In the genomic region with DNA sequence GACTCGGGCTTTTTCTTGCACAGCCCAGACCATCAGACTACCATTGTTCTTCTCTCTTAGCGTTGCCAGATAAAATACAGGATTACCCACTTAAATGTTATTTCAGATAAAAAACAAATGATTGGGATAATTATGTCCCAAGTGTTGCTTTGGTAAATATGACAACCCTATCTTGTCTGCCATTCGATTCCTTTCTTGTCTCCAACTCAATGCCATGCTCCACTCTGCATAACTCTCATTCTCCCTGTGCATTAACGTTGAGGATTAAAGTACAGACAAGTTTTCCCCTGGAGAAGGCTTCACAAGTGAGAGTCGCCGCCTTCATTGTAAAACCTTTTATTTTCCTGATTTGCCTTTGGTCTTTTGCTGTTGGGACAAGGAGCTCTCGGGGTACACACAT, we compare ENCODE assay signal across 8 mouse cellular contexts. TPM values are rescaled to one million over a fixed set of nuclear protein-coding genes. Genes with fewer than 3 reads are reported as not detected.
DNase-seq lines count a peak whose midpoint lies in the region; ATAC-seq and TF ChIP-seq lines count a peak whose summit lies in the region.

No protein-coding gene starts in this region.

- TF ChIP-seq EP300 in liver, embryonic 14.5 days (IDR thresholded peaks at IDR 0.05; ENCODE audit: low read depth): no peak

- no peaks in the 10 kb centered on the region for H3K36me3 ChIP-seq in heart, embryonic 11.5 days (ENCODE audit: control insufficient read depth, insufficient read depth, low read length)
- no peaks in the 10 kb centered on the region for H3K36me3 ChIP-seq in E14TG2a.4 (ENCODE audit: insufficient read depth, low read length)
- no peaks in the 10 kb centered on the region for H3K36me3 ChIP-seq in forebrain, embryonic 13.5 days (ENCODE audit: poor library complexity, severe bottlenecking)
- H3K36me3 ChIP-seq in liver, embryonic 14.5 days (replicated peaks; ENCODE audit: control insufficient read depth, insufficient read depth, low read depth): no peaks in the 10 kb centered on the region

- no peak for TF ChIP-seq CTCF in E14TG2a.4 (conservative IDR thresholded peaks at IDR 0.05; ENCODE audit: low read length)
- no peak for TF ChIP-seq CTCF in liver, embryonic 14.5 days (IDR thresholded peaks at IDR 0.05; ENCODE audit: low read depth)

- DNase-seq in heart, postnatal 25 days (ENCODE audit: low spot score): no peak
- no peak for DNase-seq in liver, embryonic 14.5 days (ENCODE audit: low read depth in 3 of 3, low spot score in 3 of 3)
- no peak for DNase-seq in natural killer cell, adult 2 months (ENCODE audit: low spot score in 2 of 2)
- DNase-seq in thymus, postnatal 36 days: no peak
- DNase-seq in cerebellum, adult 9-11 months: no peak

- H3K4me3 ChIP-seq in heart, embryonic 11.5 days (ENCODE audit: low read depth, low read length): peak overlapping the region; percentile 64
- H3K4me3 ChIP-seq in E14TG2a.4 (replicated peaks; ENCODE audit: low read length): peak overlapping the region; percentile 84
- H3K4me3 ChIP-seq in forebrain, embryonic 13.5 days: peak overlapping the region; percentile 59
- peak overlapping the region; percentile 81 to 82 for H3K4me3 ChIP-seq in liver, embryonic 14.5 days (ENCODE audit: insufficient read depth in 1 of 2, low read depth in 2 of 2, low read length in 2 of 2)

- no peaks in the 10 kb centered on the region for H3K4me1 ChIP-seq in heart, embryonic 11.5 days (ENCODE audit: control insufficient read depth, insufficient read depth, low read length)
- H3K4me1 ChIP-seq in E14TG2a.4 (replicated peaks; ENCODE audit: low read depth, low read length): peaks cover 5% of the 10 kb centered on the region; the same call in 1 of the 2 replicates
- no peaks in the 10 kb centered on the region for H3K4me1 ChIP-seq in forebrain, embryonic 13.5 days
- H3K4me1 ChIP-seq in liver, embryonic 14.5 days (replicated peaks; ENCODE audit: control insufficient read depth in 2 of 2, insufficient read depth in 2 of 2, low read length in 1 of 2): peaks cover 0 to 3% of the 10 kb centered on the region in 2 experiments; a peak in 2 of 4 replicates

- H3K27ac ChIP-seq in heart, embryonic 11.5 days (ENCODE audit: low read depth, low read length): 0 out of 2 replicates have a peak overlapping the region, but pooled peaks have one; percentile 32
- peak overlapping the region; percentile 87 for H3K27ac ChIP-seq in forebrain, embryonic 13.5 days
- H3K27ac ChIP-seq in liver, embryonic 14.5 days: no peak overlapping the region

- peaks cover 7% of the 10 kb centered on the region for H3K27me3 ChIP-seq in heart, embryonic 11.5 days (ENCODE audit: control insufficient read depth, insufficient read depth, low read length)
- no peaks in the 10 kb centered on the region for H3K27me3 ChIP-seq in E14TG2a.4 (ENCODE audit: insufficient read depth, low read length)
- H3K27me3 ChIP-seq in forebrain, embryonic 13.5 days: peaks cover 12% of the 10 kb centered on the region; the same call in 1 of the 2 replicates
- no peaks in the 10 kb centered on the region for H3K27me3 ChIP-seq in liver, embryonic 14.5 days (ENCODE audit: control insufficient read depth, insufficient read depth, low read length)

- no peak for ATAC-seq in heart, embryonic 11.5 days (replicated peaks; ENCODE audit: insufficient number of reproducible peaks, low FRiP score, low TSS enrichment)
- ATAC-seq in forebrain, embryonic 13.5 days: peak; percentile 46; the same call in 1 of the 2 replicates
- ATAC-seq in liver, embryonic 14.5 days (ENCODE audit: insufficient read depth): no peak

- H3K9me3 ChIP-seq in heart, embryonic 11.5 days (replicated peaks; ENCODE audit: control insufficient read depth, low read length): no peaks in the 10 kb centered on the region
- H3K9me3 ChIP-seq in E14TG2a.4 (ENCODE audit: low read length): no peaks in the 10 kb centered on the region
- no peaks in the 10 kb centered on the region for H3K9me3 ChIP-seq in forebrain, embryonic 13.5 days (replicated peaks)
- no peaks in the 10 kb centered on the region for H3K9me3 ChIP-seq in liver, embryonic 14.5 days (ENCODE audit: control insufficient read depth, low read length)

- H3K4me2 ChIP-seq in heart, embryonic 11.5 days: peak overlapping the region; percentile 62
- peak overlapping the region; percentile 43 for H3K4me2 ChIP-seq in forebrain, embryonic 13.5 days
- H3K4me2 ChIP-seq in liver, embryonic 14.5 days (ENCODE audit: low read depth): peak overlapping the region; percentile 65

- 0 out of 2 replicates have a peak overlapping the region, but pooled peaks have one; percentile 49 for H3K9ac ChIP-seq in heart, embryonic 11.5 days (ENCODE audit: low read depth, low read length)
- no peak overlapping the region for H3K9ac ChIP-seq in forebrain, embryonic 13.5 days
- H3K9ac ChIP-seq in liver, embryonic 14.5 days (replicated peaks): peak overlapping the region; percentile 91

- 40% methylated on average over 7 of the region's 7 CpGs for WGBS in heart, embryonic 11.5 days (ENCODE audit: insufficient replicate concordance)
- 45% methylated on average over 7 of the region's 7 CpGs for WGBS in forebrain, embryonic 13.5 days
- 36% methylated on average over 7 of the region's 7 CpGs for WGBS in liver, embryonic 14.5 days (ENCODE audit: insufficient replicate concordance)

- intact Hi-C loops in heart, postnatal 25 days (cut with DNase I): loop anchor here (5.0 kb wide), 1 partner anchor 68 kb away; a partner anchor contains a TSS

RNA-seq across cellular contexts. Expression of a gene that starts 0.3 kb away (rescaled TPM):
- polyA plus RNA-seq in heart, embryonic 11.5 days (2014; fragmentation: Nextera tagmentation; extraction: Ambion mirVana): 14.3 and 15.7 TPM in 2 replicates
- 10 to 100 TPM; 35.8 to 36.3 TPM for total RNA-seq in heart, postnatal 25 days (2021)
- polyA plus RNA-seq in forebrain, embryonic 13.5 days (2015; fragmentation: Nextera tagmentation; extraction: Ambion mirVana): 10.3 and 11.7 TPM in 2 replicates
- 3.5 and 5.7 TPM in 2 replicates for polyA plus RNA-seq in liver, embryonic 14.5 days (2012; rRNA removed)
- polyA plus RNA-seq in liver, embryonic 14.5 days (2014; fragmentation: Nextera tagmentation; extraction: Ambion mirVana): 10.7 and 10.8 TPM in 2 replicates
